Mouse (Mus musculus): ENCODE data around the gene Cox4i1. TPM values are rescaled to one million over a fixed set of nuclear protein-coding genes. Genes with fewer than 3 reads are reported as not detected.

The Cox4i1 gene
- polyA plus RNA-seq, 1 experiment from 2014 or later = 1,278 TPM

- no peak for ATAC-seq (ENCODE audit: low FRiP score, low TSS enrichment)
- Histone ChIP-seq H3K27me3 (ENCODE audit: insufficient read depth, low read length) (no peaks in the 10 kb centered on the region), H3K4me2 (replicated peaks; ENCODE audit: low read depth, low read length) (no peak overlapping the region), H3K4me1 (ENCODE audit: insufficient read depth, low read length) (peaks cover 2% of the 10 kb centered on the region; the same call in 1 of the 2 replicates), H3K27ac (ENCODE audit: low read length) (no peak overlapping the region), H3K36me3 (ENCODE audit: insufficient read depth, low read length) (no peaks in the 10 kb centered on the region), H3K4me3 (ENCODE audit: low read length) (no peak overlapping the region), H3K9ac (replicated peaks; ENCODE audit: low read length) (no peak overlapping the region), H3K9me3 (ENCODE audit: low read length) (no peaks in the 10 kb centered on the region)
- 84% methylated on average over 5 of the region's 5 CpGs for WGBS
Measured at GRCm38 (mm10) chr8:120686576-120686975, 18.6 kb downstream of the Cox4i1 start.

- Histone ChIP-seq H3K27me3 (ENCODE audit: insufficient read depth, low read length) (no peaks in the 10 kb centered on the region), H3K9ac (replicated peaks; ENCODE audit: low read length) (no peak overlapping the region), H3K9me3 (ENCODE audit: low read length) (no peaks in the 10 kb centered on the region), H3K4me1 (ENCODE audit: insufficient read depth, low read length) (peaks cover 2% of the 10 kb centered on the region; the same call in 1 of the 2 replicates), H3K4me3 (ENCODE audit: low read length) (no peak overlapping the region), H3K36me3 (ENCODE audit: insufficient read depth, low read length) (no peaks in the 10 kb centered on the region), H3K27ac (ENCODE audit: low read length) (no peak overlapping the region), H3K4me2 (replicated peaks; ENCODE audit: low read depth, low read length) (no peak overlapping the region)
- ATAC-seq (ENCODE audit: low FRiP score, low TSS enrichment) = no peak
- 56% methylated on average over 8 of the region's 8 CpGs for WGBS
Measured at GRCm38 (mm10) chr8:120687786-120688185, 19.8 kb downstream of the Cox4i1 start.

- Histone ChIP-seq H3K4me1 (ENCODE audit: insufficient read depth, low read length) (peaks cover 2% of the 10 kb centered on the region; the same call in 1 of the 2 replicates), H3K27ac (ENCODE audit: low read length) (no peak overlapping the region), H3K4me3 (ENCODE audit: low read length) (no peak overlapping the region), H3K9ac (replicated peaks; ENCODE audit: low read length) (no peak overlapping the region), H3K36me3 (ENCODE audit: insufficient read depth, low read length) (no peaks in the 10 kb centered on the region), H3K9me3 (ENCODE audit: low read length) (no peaks in the 10 kb centered on the region), H3K4me2 (replicated peaks; ENCODE audit: low read depth, low read length) (no peak overlapping the region), H3K27me3 (ENCODE audit: insufficient read depth, low read length) (no peaks in the 10 kb centered on the region)
- no peak for ATAC-seq (ENCODE audit: low FRiP score, low TSS enrichment)
- WGBS = 89% methylated on average over 7 of the region's 7 CpGs
Measured at GRCm38 (mm10) chr8:120688511-120688910, 20.5 kb downstream of the Cox4i1 start.

- H3K4me2 ChIP-seq (replicated peaks; ENCODE audit: low read depth, low read length) = no peak overlapping the region
- H3K27me3 ChIP-seq (ENCODE audit: insufficient read depth, low read length) = no peaks in the 10 kb centered on the region
- ATAC-seq (ENCODE audit: low FRiP score, low TSS enrichment) = no peak
- H3K4me3 ChIP-seq (ENCODE audit: low read length) = no peak overlapping the region
- H3K9ac ChIP-seq (replicated peaks; ENCODE audit: low read length) = no peak overlapping the region
- H3K27ac ChIP-seq (ENCODE audit: low read length) = no peak overlapping the region
- no peaks in the 10 kb centered on the region for H3K9me3 ChIP-seq (ENCODE audit: low read length)
- peaks cover 26% of the 10 kb centered on the region; the same call in 1 of the 2 replicates for H3K4me1 ChIP-seq (ENCODE audit: insufficient read depth, low read length)
- no peaks in the 10 kb centered on the region for H3K36me3 ChIP-seq (ENCODE audit: insufficient read depth, low read length)
- 54% methylated on average over 4 of the region's 4 CpGs for WGBS
Measured at GRCm38 (mm10) chr8:120692934-120693333, 24.9 kb downstream of the Cox4i1 start.

GRCm38 (mm10) chr8:120693861-120694493 lies 26.0 kb downstream of the Cox4i1 start:
- Histone ChIP-seq H3K9ac (replicated peaks; ENCODE audit: low read length) (no peak overlapping the region), H3K4me2 (replicated peaks; ENCODE audit: low read depth, low read length) (peak overlapping the region; percentile 14), H3K4me1 (ENCODE audit: insufficient read depth, low read length) (peaks cover 26% of the 10 kb centered on the region; the same call in 1 of the 2 replicates), H3K9me3 (ENCODE audit: low read length) (no peaks in the 10 kb centered on the region), H3K27me3 (ENCODE audit: insufficient read depth, low read length) (no peaks in the 10 kb centered on the region), H3K36me3 (ENCODE audit: insufficient read depth, low read length) (no peaks in the 10 kb centered on the region), H3K27ac (ENCODE audit: low read length) (peak overlapping the region; percentile 47), H3K4me3 (ENCODE audit: low read length) (no peak overlapping the region)
- 13% methylated on average over 22 of the region's 22 CpGs for WGBS
- ATAC-seq (ENCODE audit: low FRiP score, low TSS enrichment) = peak; percentile 82

GRCm38 (mm10) chr8:120696401-120697153 lies 28.6 kb downstream of the Cox4i1 start:
- Histone ChIP-seq H3K36me3 (ENCODE audit: insufficient read depth, low read length) (no peaks in the 10 kb centered on the region), H3K9ac (replicated peaks; ENCODE audit: low read length) (no peak overlapping the region; the same call in 1 of the 2 replicates), H3K27me3 (ENCODE audit: insufficient read depth, low read length) (0 out of 2 replicates have a peak, but pooled peaks cover 2% of the 10 kb centered on the region), H3K27ac (ENCODE audit: low read length) (peak overlapping the region; percentile 78), H3K9me3 (ENCODE audit: low read length) (no peaks in the 10 kb centered on the region), H3K4me3 (ENCODE audit: low read length) (no peak overlapping the region), H3K4me2 (replicated peaks; ENCODE audit: low read depth, low read length) (no peak overlapping the region), H3K4me1 (ENCODE audit: insufficient read depth, low read length) (peaks cover 34% of the 10 kb centered on the region; the same call in 1 of the 2 replicates)
- 29% methylated on average over 13 of the region's 13 CpGs for WGBS
- ATAC-seq (ENCODE audit: low FRiP score, low TSS enrichment) = peak; percentile 67

- Histone ChIP-seq H3K9ac (replicated peaks; ENCODE audit: low read length) (no peak overlapping the region; the same call in 1 of the 2 replicates), H3K27me3 (ENCODE audit: insufficient read depth, low read length) (0 out of 2 replicates have a peak, but pooled peaks cover 5% of the 10 kb centered on the region), H3K27ac (ENCODE audit: low read length) (peak overlapping the region; percentile 78), H3K36me3 (ENCODE audit: insufficient read depth, low read length) (no peaks in the 10 kb centered on the region), H3K9me3 (ENCODE audit: low read length) (no peaks in the 10 kb centered on the region), H3K4me1 (ENCODE audit: insufficient read depth, low read length) (peaks cover 34% of the 10 kb centered on the region; the same call in 1 of the 2 replicates), H3K4me2 (replicated peaks; ENCODE audit: low read depth, low read length) (no peak overlapping the region), H3K4me3 (ENCODE audit: low read length) (no peak overlapping the region)
- no peak for ATAC-seq (ENCODE audit: low FRiP score, low TSS enrichment)
- 67% methylated on average over 17 of the region's 17 CpGs for WGBS
Measured at GRCm38 (mm10) chr8:120697154-120697978, 29.3 kb downstream of the Cox4i1 start.

- Histone ChIP-seq H3K4me1 (ENCODE audit: insufficient read depth, low read length) (peaks cover 34% of the 10 kb centered on the region; the same call in 1 of the 2 replicates), H3K27ac (ENCODE audit: low read length) (no peak overlapping the region), H3K36me3 (ENCODE audit: insufficient read depth, low read length) (no peaks in the 10 kb centered on the region), H3K27me3 (ENCODE audit: insufficient read depth, low read length) (0 out of 2 replicates have a peak, but pooled peaks cover 5% of the 10 kb centered on the region), H3K9ac (replicated peaks; ENCODE audit: low read length) (no peak overlapping the region), H3K4me3 (ENCODE audit: low read length) (no peak overlapping the region), H3K4me2 (replicated peaks; ENCODE audit: low read depth, low read length) (no peak overlapping the region), H3K9me3 (ENCODE audit: low read length) (no peaks in the 10 kb centered on the region)
- ATAC-seq (ENCODE audit: low FRiP score, low TSS enrichment) = no peak
Measured at GRCm38 (mm10) chr8:120697979-120698272, 29.9 kb downstream of the Cox4i1 start.

- no peak for ATAC-seq (ENCODE audit: low FRiP score, low TSS enrichment)
- H3K27me3 ChIP-seq (ENCODE audit: insufficient read depth, low read length) = 0 out of 2 replicates have a peak, but pooled peaks cover 5% of the 10 kb centered on the region
- 79% methylated on average over 7 of the region's 7 CpGs for WGBS
- no peak overlapping the region for H3K9ac ChIP-seq (replicated peaks; ENCODE audit: low read length)
- H3K4me1 ChIP-seq (ENCODE audit: insufficient read depth, low read length) = peaks cover 34% of the 10 kb centered on the region; the same call in 1 of the 2 replicates
- H3K4me3 ChIP-seq (ENCODE audit: low read length) = no peak overlapping the region
- no peak overlapping the region for H3K4me2 ChIP-seq (replicated peaks; ENCODE audit: low read depth, low read length)
- H3K27ac ChIP-seq (ENCODE audit: low read length) = peak overlapping the region; percentile 43
- H3K9me3 ChIP-seq (ENCODE audit: low read length) = no peaks in the 10 kb centered on the region
- H3K36me3 ChIP-seq (ENCODE audit: insufficient read depth, low read length) = no peaks in the 10 kb centered on the region
Measured at GRCm38 (mm10) chr8:120698426-120698825, 30.4 kb downstream of the Cox4i1 start.

Data from kidney, embryonic 16.5 days (tissue).